Mouse (Mus musculus): ENCODE data around the gene Chst12. TPM values are rescaled to one million over a fixed set of nuclear protein-coding genes. Genes with fewer than 3 reads are reported as not detected.

Chst12 gene
- total and polyA plus RNA-seq, 3 experiments: 2.3 to 17.0 (median 7.6) TPM

GRCm38 (mm10) chr5:140571201-140571600 is 65.9 kb downstream of the Chst12 start:
- Histone ChIP-seq H3K4me2 (ENCODE audit: insufficient read depth, low read depth, poor library complexity, severe bottlenecking) (no peak overlapping the region), H3K79me2 (replicated peaks; ENCODE audit: control insufficient read depth, extremely low read depth, insufficient read depth, poor library complexity, severe bottlenecking) (no peaks in the 10 kb centered on the region), H3K4me1 (ENCODE audit: control insufficient read depth in 1 of 2, insufficient read depth in 2 of 2) (peaks cover 0 to 8% of the 10 kb centered on the region in 2 experiments; a peak in 3 of 4 replicates), H3K9me3 (replicated peaks; ENCODE audit: low read length) (peaks cover 2% of the 10 kb centered on the region), H3K27ac (ENCODE audit: insufficient read depth, low read depth) (no peak overlapping the region), H3K27me3 (replicated peaks) (peaks cover 11% of the 10 kb centered on the region), H3K9ac (ENCODE audit: insufficient read depth, low read depth) (no peak overlapping the region), H3K36me3 (replicated peaks in 1 of 2; ENCODE audit: control insufficient read depth in 1 of 2, insufficient read depth in 1 of 2, low read length in 1 of 2) (no peaks in the 10 kb centered on the region), H3K4me3 (replicated peaks in 1 of 3; ENCODE audit: low read depth in 2 of 3, low read length in 2 of 3, poor library complexity in 1 of 3) (no peak overlapping the region)
- DNase-seq (ENCODE audit: extremely low read depth): no peak
- dilution Hi-C loops (cut with MboI; ENCODE audit: extremely low pct_ligation_motif_present, extremely low pct_unique_long_range_greater_than_20kb, low sequenced_read_pairs) (no loop called here), in situ Hi-C loops (cut with MboI; ENCODE audit: low pct_ligation_motif_present, low pct_unique_long_range_greater_than_20kb, low sequenced_read_pairs) (no loop called here)
- TF ChIP-seq NELFE (IDR thresholded peaks at IDR 0.05; ENCODE audit: low read depth, low read length) (no peak), MYC (IDR thresholded peaks at IDR 0.05; ENCODE audit: low read depth, low read length) (no peak), SIN3A (IDR thresholded peaks at IDR 0.05; ENCODE audit: low read length) (no peak), RCOR1 (conservative IDR thresholded peaks at IDR 0.05; ENCODE audit: low read depth, low read length) (no peak), ELF1 (IDR thresholded peaks at IDR 0.05; ENCODE audit: low read depth, low read length) (no peak), KAT2A (IDR thresholded peaks at IDR 0.05; ENCODE audit: insufficient replicate concordance, low read length) (no peak), ZNF384 (IDR thresholded peaks at IDR 0.05; ENCODE audit: low read depth, low read length) (no peak), MAZ (IDR thresholded peaks at IDR 0.05; ENCODE audit: low read depth, low read length) (no peak), MEF2A (IDR thresholded peaks at IDR 0.05; ENCODE audit: borderline replicate concordance, low read depth, low read length) (no peak), GABPA (IDR thresholded peaks at IDR 0.05; ENCODE audit: insufficient replicate concordance, low read depth, low read length) (no peak), IRF4 (IDR thresholded peaks at IDR 0.05; ENCODE audit: low read depth, low read length) (no peak), E2F4 (IDR thresholded peaks at IDR 0.05; ENCODE audit: insufficient replicate concordance, low read depth, low read length) (no peak), UBTF (IDR thresholded peaks at IDR 0.05; ENCODE audit: low read depth, low read length) (no peak), HCFC1 (IDR thresholded peaks at IDR 0.05; ENCODE audit: low read depth, low read length) (no peak), TBP (conservative IDR thresholded peaks at IDR 0.05; ENCODE audit: low read depth, low read length) (no peak)

GRCm38 (mm10) chr5:140571673-140572072 is 66.3 kb downstream of the Chst12 start:
- TF ChIP-seq MEF2A (IDR thresholded peaks at IDR 0.05; ENCODE audit: borderline replicate concordance, low read depth, low read length) (no peak), ZNF384 (IDR thresholded peaks at IDR 0.05; ENCODE audit: low read depth, low read length) (no peak), CHD1 (IDR thresholded peaks at IDR 0.05; ENCODE audit: low read depth, low read length) (no peak), RCOR1 (conservative IDR thresholded peaks at IDR 0.05; ENCODE audit: low read depth, low read length) (no peak), POLR2A (IDR thresholded peaks at IDR 0.05; ENCODE audit: low read depth, low read length) (no peak), NRF1 (IDR thresholded peaks at IDR 0.05; ENCODE audit: low read depth, low read length) (no peak), TCF12 (IDR thresholded peaks at IDR 0.05; ENCODE audit: low read depth, low read length) (no peak)
- H3K27ac ChIP-seq (ENCODE audit: insufficient read depth, low read depth): no peak overlapping the region
- H3K4me1 ChIP-seq (ENCODE audit: control insufficient read depth in 1 of 2, insufficient read depth in 2 of 2): peaks cover 0 to 8% of the 10 kb centered on the region in 2 experiments; a peak in 3 of 4 replicates
- H3K79me2 ChIP-seq (replicated peaks; ENCODE audit: control insufficient read depth, extremely low read depth, insufficient read depth, poor library complexity, severe bottlenecking): no peaks in the 10 kb centered on the region
- in situ Hi-C loops (cut with MboI; ENCODE audit: low pct_ligation_motif_present, low pct_unique_long_range_greater_than_20kb, low sequenced_read_pairs) (no loop called here), dilution Hi-C loops (cut with MboI; ENCODE audit: extremely low pct_ligation_motif_present, extremely low pct_unique_long_range_greater_than_20kb, low sequenced_read_pairs) (no loop called here)
- H3K9me3 ChIP-seq (replicated peaks; ENCODE audit: low read length): peaks cover 2% of the 10 kb centered on the region
- H3K9ac ChIP-seq (ENCODE audit: insufficient read depth, low read depth): no peak overlapping the region
- peaks cover 11% of the 10 kb centered on the region for H3K27me3 ChIP-seq (replicated peaks)
- no peak overlapping the region for H3K4me3 ChIP-seq (replicated peaks in 1 of 3; ENCODE audit: low read depth in 2 of 3, low read length in 2 of 3, poor library complexity in 1 of 3)
- no peak for DNase-seq (ENCODE audit: extremely low read depth)
- H3K4me2 ChIP-seq (ENCODE audit: insufficient read depth, low read depth, poor library complexity, severe bottlenecking): no peak overlapping the region
- no peaks in the 10 kb centered on the region for H3K36me3 ChIP-seq (replicated peaks in 1 of 2; ENCODE audit: control insufficient read depth in 1 of 2, insufficient read depth in 1 of 2, low read length in 1 of 2)
